Mouse (Mus musculus): ENCODE measurements around the gene Dazap1.

Gene Dazap1

DNA sequence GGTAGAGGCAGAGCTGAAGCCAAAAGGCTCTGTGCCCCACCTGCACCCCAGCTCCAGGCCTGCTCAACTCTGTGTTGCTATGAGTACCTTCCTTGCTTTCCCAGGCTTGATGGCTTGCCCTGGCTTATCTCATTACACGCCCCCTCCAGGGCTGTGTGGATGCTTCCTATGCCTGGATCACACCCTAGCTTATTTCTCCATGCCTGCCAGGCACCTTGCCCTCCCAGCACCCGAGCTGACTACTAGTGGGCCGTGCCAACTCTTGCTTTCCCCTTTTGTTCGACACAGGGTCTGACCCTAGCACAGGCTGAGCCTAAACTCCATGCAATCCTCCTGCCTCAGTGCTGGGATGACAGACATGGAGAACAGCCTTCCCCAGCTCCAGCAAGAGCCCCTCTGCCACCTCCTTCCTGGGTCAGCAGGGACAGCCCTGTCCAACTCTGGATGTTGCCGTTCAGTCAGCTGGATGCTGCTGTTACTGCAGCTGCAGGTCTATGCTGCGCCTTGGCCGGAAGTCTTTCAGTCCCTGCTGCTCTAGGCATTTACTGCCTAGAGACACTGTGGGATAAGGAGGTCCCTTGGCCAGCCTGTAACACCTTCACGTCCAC lies 36.3 kb downstream of the Dazap1 start:
- no peak for DNase-seq (ENCODE audit: extremely low spot score, low spot score)

GRCm38 (mm10) chr10:80298571-80299281 lies 37.4 kb downstream of the Dazap1 start:
- DNase-seq (ENCODE audit: extremely low spot score, low spot score) = peak; percentile 85

DNA sequence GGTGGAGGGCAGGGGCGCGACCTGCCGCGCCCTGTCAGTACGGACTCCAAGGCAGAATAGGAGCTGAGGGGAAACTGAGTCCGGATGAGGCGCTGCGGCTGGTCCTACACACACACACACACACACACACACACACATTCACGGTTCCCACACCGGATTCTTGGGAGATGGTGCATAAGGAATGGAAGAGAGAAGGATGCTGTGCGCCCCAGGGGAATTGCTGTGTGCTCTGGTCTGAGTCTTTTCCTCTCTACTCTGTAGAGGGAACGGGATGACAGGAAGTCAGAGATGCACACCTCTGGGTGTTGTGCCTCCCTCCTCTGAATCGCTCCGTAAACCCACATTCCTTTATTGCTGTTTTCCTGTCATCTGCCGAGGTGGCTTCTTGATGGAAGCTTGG lies 38.0 kb downstream of the Dazap1 start:
- no peak for DNase-seq (ENCODE audit: extremely low spot score, low spot score)

DNA sequence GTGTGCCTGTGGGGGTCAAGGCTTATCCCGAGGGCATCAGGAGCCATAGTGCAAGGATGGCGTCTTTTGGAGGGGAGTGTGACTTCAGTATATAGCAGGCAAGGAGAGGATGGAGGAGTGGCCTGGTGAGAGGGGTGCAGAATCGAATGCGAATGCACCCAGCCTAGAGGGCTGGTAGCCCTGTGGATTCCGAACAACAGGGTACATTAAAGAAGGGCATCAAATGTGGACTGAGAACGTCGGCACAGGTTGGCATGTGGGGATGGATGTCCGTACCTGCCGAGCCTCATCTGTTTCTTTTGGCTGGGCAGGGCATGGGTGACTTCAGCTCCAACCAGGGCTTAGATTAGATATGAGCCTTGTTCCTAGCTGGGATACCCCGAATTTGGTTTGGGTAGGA lies 38.5 kb downstream of the Dazap1 start:
- no peak for DNase-seq (ENCODE audit: extremely low spot score, low spot score)

DNA sequence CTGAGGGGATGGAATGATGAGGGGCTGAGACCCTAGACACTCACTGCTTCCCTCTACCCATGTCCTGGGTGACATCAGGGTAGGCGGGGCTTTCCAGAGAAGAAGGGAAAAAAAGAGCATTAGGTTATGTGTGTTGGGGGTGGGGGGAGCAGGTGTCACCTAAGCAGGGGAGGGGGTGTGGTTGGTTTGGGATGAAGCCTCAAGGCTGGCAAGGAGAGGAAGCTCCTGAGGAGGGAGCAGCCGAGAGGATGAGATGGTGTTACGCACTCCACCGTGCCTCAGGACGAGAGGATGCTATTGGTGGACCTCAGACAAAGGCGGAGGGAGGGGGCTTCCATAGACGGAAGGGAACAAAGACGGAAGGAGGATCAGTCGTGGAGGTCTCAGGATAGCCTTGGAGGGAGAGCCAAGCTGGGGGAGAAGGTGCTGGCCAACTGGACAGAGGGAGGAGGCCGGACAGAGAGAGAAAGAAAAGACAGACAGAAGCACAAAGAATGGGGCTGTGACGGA lies 39.4 kb downstream of the Dazap1 start:
- DNase-seq (ENCODE audit: extremely low spot score, low spot score) = peak; percentile 48

DNA sequence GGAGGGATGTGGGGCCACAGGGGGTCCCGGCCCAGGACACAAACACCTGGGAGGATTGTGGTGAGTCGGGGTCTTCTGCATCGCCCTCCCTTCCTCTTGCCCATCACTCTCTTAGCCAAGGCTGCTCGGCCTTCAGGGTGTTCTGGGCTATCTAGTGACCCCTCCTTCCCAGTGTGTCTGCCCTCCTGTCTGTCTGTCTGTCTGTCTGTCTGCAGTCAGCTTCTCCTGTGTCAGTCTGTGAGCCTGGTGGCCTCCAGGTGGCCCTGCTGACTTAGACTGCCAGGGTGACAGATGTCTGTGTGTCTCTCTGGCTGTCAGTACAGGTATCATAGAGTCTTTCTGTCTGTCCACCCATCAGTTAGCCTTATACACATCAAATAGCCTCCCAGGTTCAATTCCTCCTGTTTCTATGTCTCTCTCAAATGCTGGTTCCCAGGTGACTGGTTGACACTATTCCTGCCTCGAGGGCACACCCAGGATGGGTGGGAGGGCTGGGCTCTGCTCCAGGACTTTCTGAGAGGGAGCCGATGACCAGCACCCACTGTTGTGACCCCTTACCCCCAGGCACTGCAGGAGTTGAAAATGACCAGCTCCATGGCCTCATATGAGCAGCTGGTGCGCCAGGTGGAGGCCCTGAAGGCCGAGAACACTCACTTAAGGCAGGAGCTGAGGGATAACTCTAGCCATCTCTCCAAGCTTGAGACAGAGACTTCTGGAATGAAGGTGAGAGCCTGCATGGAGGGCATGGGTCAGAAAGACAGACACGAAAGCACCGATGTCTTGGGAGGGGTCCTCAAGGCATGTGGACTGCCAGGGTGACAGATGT lies 40.2 kb downstream of the Dazap1 start:
- DNase-seq (ENCODE audit: extremely low spot score, low spot score) = no peak

DNA sequence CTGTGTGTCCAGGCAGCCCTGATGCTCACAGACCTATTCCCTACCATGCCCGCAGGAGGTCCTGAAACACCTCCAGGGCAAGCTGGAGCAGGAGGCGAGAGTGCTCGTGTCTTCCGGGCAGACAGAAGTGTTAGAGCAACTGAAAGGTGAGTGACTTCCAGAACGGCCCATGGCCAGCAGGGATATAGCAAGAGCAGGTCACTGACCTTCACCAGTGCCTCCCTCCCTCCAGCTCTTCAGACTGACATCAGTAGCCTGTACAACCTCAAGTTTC lies 40.7 kb downstream of the Dazap1 start:
- DNase-seq (ENCODE audit: extremely low spot score, low spot score) = no peak

GRCm38 (mm10) chr10:80302471-80302881 lies 41.2 kb downstream of the Dazap1 start:
- peak; percentile 47 for DNase-seq (ENCODE audit: extremely low spot score, low spot score)

- DNase-seq (ENCODE audit: extremely low spot score, low spot score) = no peak
Measured at GRCm38 (mm10) chr10:80304458-80304857, 43.2 kb downstream of the Dazap1 start.

DNA sequence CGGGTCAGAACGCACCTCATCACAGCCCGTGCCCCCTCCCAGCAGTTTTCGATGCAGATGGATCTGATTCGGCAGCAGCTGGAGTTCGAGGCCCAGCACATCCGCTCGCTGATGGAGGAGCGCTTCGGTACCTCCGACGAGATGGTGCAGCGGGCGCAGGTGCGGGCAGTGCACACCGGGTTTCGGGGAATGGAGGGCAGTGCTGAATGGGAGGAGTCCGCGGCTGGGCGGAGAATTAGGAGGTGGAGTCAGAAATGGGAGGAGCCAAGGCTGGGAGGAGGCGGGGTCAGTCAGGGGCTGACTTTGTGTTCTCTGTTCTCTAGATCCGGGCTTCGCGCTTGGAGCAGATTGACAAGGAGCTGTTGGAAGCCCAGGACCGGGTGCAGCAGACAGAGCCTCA lies 43.6 kb downstream of the Dazap1 start:
- no peak for DNase-seq (ENCODE audit: extremely low spot score, low spot score)

- no peak for DNase-seq (ENCODE audit: extremely low spot score, low spot score)
Measured at GRCm38 (mm10) chr10:80311560-80311959, 50.3 kb downstream of the Dazap1 start.

GRCm38 (mm10) chr10:80312586-80313504 lies 51.6 kb downstream of the Dazap1 start:
- DNase-seq (ENCODE audit: extremely low spot score, low spot score) = no peak

- no peak for DNase-seq (ENCODE audit: extremely low spot score, low spot score)
Measured at GRCm38 (mm10) chr10:80313627-80314201, 52.4 kb downstream of the Dazap1 start.

- no peak for DNase-seq (ENCODE audit: extremely low spot score, low spot score)
Measured at GRCm38 (mm10) chr10:80314494-80315001, 53.3 kb downstream of the Dazap1 start.

DNA sequence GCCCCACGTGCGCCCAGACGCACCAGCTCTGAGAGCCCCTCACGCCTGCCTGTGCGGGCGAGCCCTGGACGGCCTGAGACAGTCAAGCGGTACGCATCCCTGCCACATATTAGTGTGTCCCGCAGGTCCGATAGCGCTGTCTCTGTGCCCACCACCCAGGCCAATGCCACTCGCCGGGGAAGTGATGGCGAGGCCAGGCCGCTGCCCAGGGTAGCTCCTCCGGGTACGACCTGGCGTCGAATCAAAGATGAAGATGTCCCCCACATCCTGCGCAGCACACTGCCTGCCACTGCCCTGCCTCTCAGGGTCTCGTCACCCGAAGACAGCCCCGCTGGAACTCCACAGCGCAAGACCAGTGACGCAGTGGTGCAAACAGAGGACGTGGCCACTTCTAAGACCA lies 54.0 kb downstream of the Dazap1 start:
- DNase-seq (ENCODE audit: extremely low spot score, low spot score) = no peak

- no peak for DNase-seq (ENCODE audit: extremely low spot score, low spot score)
Measured at GRCm38 (mm10) chr10:80316359-80316781, 55.1 kb downstream of the Dazap1 start.

DNA sequence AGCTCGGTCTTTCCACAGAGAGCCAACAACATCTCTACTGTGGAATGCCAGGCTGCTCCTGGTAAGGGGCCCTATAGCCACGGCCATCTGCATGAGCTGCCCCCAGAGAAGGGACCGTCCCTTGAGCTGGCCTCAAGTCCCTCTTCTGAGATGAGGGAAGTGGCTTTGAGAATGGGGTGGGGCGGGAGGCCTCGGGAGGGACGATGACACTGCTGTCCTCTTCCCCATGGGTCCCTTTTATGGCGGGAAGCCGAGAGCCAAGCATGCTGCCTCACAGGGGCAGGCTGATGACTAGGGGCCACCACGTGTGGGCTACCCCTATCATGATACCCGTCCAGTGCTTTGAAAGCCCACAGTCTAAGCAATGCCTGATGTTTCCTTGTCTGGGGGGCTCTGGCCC lies 55.7 kb downstream of the Dazap1 start:
- DNase-seq (ENCODE audit: extremely low spot score, low spot score) = no peak

- peak; percentile 88 for DNase-seq (ENCODE audit: extremely low spot score, low spot score)
Measured at GRCm38 (mm10) chr10:80320340-80320760, 59.1 kb downstream of the Dazap1 start, which contains the start of gene 2310011J03Rik. 2310011J03Rik (minus strand) TSS chr10:80320537.

- no peak for DNase-seq (ENCODE audit: extremely low spot score, low spot score)
Measured at GRCm38 (mm10) chr10:80321014-80321669, 59.9 kb downstream of the Dazap1 start.
